18 mouse cellular contexts compared by ENCODE assay signal in genomic region chr8:122983178-122983942, GRCm38 (mm10). TPM values are rescaled to one million over a fixed set of nuclear protein-coding genes. Genes with fewer than 3 reads are reported as not detected.
DNase-seq lines count a peak whose midpoint lies in the region; ATAC-seq lines count a peak whose summit lies in the region.
"Had no signal": no experiment of that assay in that cellular context is flagged by ENCODE, and none has a peak within 500 bp of the region (broad histone marks: within the 10 kb centered on the region; RNA-seq: fewer than 3 reads in every experiment).

No protein-coding gene starts in this region.

- H3K4me3 ChIP-seq in heart, embryonic 12.5 days: no peak overlapping the region
- H3K4me3 ChIP-seq: embryonic facial prominence, embryonic 15.5 days; forebrain, embryonic 15.5 days; left cerebral cortex, adult 2 months; midbrain, embryonic 13.5 days; neural tube, embryonic 13.5 days; stomach, embryonic 15.5 days had no signal

- H3K36me3 ChIP-seq in heart, embryonic 12.5 days: no peaks in the 10 kb centered on the region
- H3K36me3 ChIP-seq: embryonic facial prominence, embryonic 15.5 days; forebrain, embryonic 15.5 days; midbrain, embryonic 13.5 days; neural tube, embryonic 13.5 days; stomach, embryonic 15.5 days had no signal

- H3K4me2 ChIP-seq in heart, embryonic 12.5 days: no peak overlapping the region
- H3K4me2 ChIP-seq: embryonic facial prominence, embryonic 15.5 days; forebrain, embryonic 15.5 days; midbrain, embryonic 13.5 days; neural tube, embryonic 13.5 days; stomach, embryonic 15.5 days had no signal

- H3K9me3 ChIP-seq in heart, embryonic 12.5 days (replicated peaks): no peaks in the 10 kb centered on the region
- H3K9me3 ChIP-seq: embryonic facial prominence, embryonic 15.5 days; forebrain, embryonic 15.5 days; midbrain, embryonic 13.5 days; neural tube, embryonic 13.5 days; stomach, embryonic 15.5 days had no signal

- H3K4me1 ChIP-seq in heart, embryonic 12.5 days (replicated peaks): peaks cover 53% of the 10 kb centered on the region

- 85% methylated on average over 19 of the region's 19 CpGs for WGBS in heart, embryonic 12.5 days

- H3K9ac ChIP-seq in heart, embryonic 12.5 days: no peak overlapping the region
- H3K9ac ChIP-seq: embryonic facial prominence, embryonic 15.5 days; forebrain, embryonic 15.5 days; midbrain, embryonic 13.5 days; neural tube, embryonic 13.5 days; stomach, embryonic 15.5 days had no signal

- ATAC-seq in heart, embryonic 12.5 days (ENCODE audit: insufficient number of reproducible peaks, low FRiP score): no peak
- peak; percentile 47 for ATAC-seq in megakaryocyte progenitor cell, adult 5-6 weeks (replicated peaks; ENCODE audit: poor library complexity)
- ATAC-seq: forebrain, embryonic 15.5 days; midbrain, embryonic 13.5 days had no signal

- H3K27ac ChIP-seq in heart, embryonic 12.5 days (ENCODE audit: poor library complexity, severe bottlenecking): no peak overlapping the region
- H3K27ac ChIP-seq: embryonic facial prominence, embryonic 15.5 days; forebrain, embryonic 15.5 days; left cerebral cortex, adult 2 months; midbrain, embryonic 13.5 days; neural tube, embryonic 13.5 days; stomach, embryonic 15.5 days had no signal

- peak; percentile 79 for DNase-seq in heart, adult 11 months
- peak; percentile 24 to 32 for DNase-seq in spleen, postnatal 36 days (ENCODE audit: low spot score in 2 of 2)
- no peak for DNase-seq in spleen, postnatal 10 days (ENCODE audit: low spot score in 2 of 2)
- no peak for DNase-seq in right cerebral cortex, postnatal 36 days (ENCODE audit: low spot score in 2 of 2)
- DNase-seq in cerebellum, adult 11 months: no peak
- DNase-seq in right cerebral cortex, postnatal 25 days: no peak
- DNase-seq: cerebellum, postnatal 14 days; gastrocnemius, postnatal 36 days; heart, postnatal 4 days; right cerebral cortex, adult 18-20 months had no signal

- H3K27me3 ChIP-seq in heart, embryonic 12.5 days (replicated peaks): no peaks in the 10 kb centered on the region
- H3K27me3 ChIP-seq: embryonic facial prominence, embryonic 15.5 days; forebrain, embryonic 15.5 days; midbrain, embryonic 13.5 days; neural tube, embryonic 13.5 days; stomach, embryonic 15.5 days had no signal

RNA-seq across cellular contexts. Expression of gene Ankrd11, which starts 58.7 kb away (rescaled TPM):
- polyA plus RNA-seq in heart, embryonic 12.5 days (2016; fragmentation: Nextera tagmentation; extraction: Ambion mirVana): 62.4 and 64.8 TPM in 2 replicates
- 76.4 and 79.6 TPM in 2 replicates for total RNA-seq in megakaryocyte progenitor cell, adult 5-6 weeks (2015)
- 69.2 and 72.6 TPM in 2 replicates for total RNA-seq in megakaryocyte progenitor cell, adult 5-6 weeks (2017)

Comparison
In these comparisons a context has a peak if more than half of its experiments do, and no peak if none do; other contexts are left out.
1. DNase-seq: peak in heart, adult 11 months (single experiment) and spleen, postnatal 36 days (2 of 2); none in spleen, postnatal 10 days (0 of 2), right cerebral cortex, postnatal 36 days (0 of 2), cerebellum, adult 11 months (single experiment) and right cerebral cortex, postnatal 25 days (single experiment).